Mouse (Mus musculus) forebrain, postnatal 0 days (tissue): ENCODE results near the gene Rflnb. TPM values are rescaled to one million over a fixed set of nuclear protein-coding genes. Genes with fewer than 3 reads are reported as not detected.
A peak's percentile ranks its signal among the peaks of the same experiment; 100 is the strongest.

Experiments used
- ATAC-seq: fragments of 200-750 bp; cut with Nextera tagmentation; 2 replicates; pipeline ENCODE4 v1.8.0; 2017; ENCODE audit warnings: mild to moderate bottlenecking, moderate library complexity
- DNase-seq: peaks from one replicate; pipeline ENCODE4 v3.0.0-alpha.2; 2015
- H3K27ac ChIP-seq: fragments of 300-500 bp; sonication (generic); 2 replicates; pipeline ENCODE4 v1.5.1; 2014; ENCODE audit warnings: low read depth, mild to moderate bottlenecking, antibody characterized with exemption, low read length, moderate library complexity, mixed read lengths
- H3K27me3 ChIP-seq: fragments of 300-500 bp; sonication (generic); 2 replicates; pipeline ENCODE4 v1.6.1; 2014; ENCODE audit warnings: mild to moderate bottlenecking, low read length, mixed read lengths; ENCODE audit not compliant: insufficient read depth
- H3K36me3 ChIP-seq: fragments of 300-500 bp; sonication (generic); 2 replicates; pipeline ENCODE4 v1.6.1; 2014; ENCODE audit warnings: mild to moderate bottlenecking, moderate library complexity; ENCODE audit not compliant: insufficient read depth
- H3K4me1 ChIP-seq: fragments of 300-500 bp; sonication (generic); 2 replicates; pipeline ENCODE4 v1.6.1; 2014; ENCODE audit warnings: antibody characterized with exemption; ENCODE audit not compliant: insufficient read depth
- H3K4me2 ChIP-seq: fragments of 300-500 bp; sonication (generic); 2 replicates; pipeline ENCODE4 v1.6.1; 2014; ENCODE audit warnings: low read depth, mild to moderate bottlenecking, moderate library complexity
- H3K4me3 ChIP-seq: fragments of 300-500 bp; sonication (generic); 2 replicates; pipeline ENCODE4 v1.5.1; 2014; ENCODE audit warnings: low read depth, low read length, mixed read lengths
- H3K9ac ChIP-seq: fragments of 300-500 bp; sonication (generic); 2 replicates; pipeline ENCODE4 v1.6.1; 2014; ENCODE audit warnings: mild to moderate bottlenecking
- H3K9me3 ChIP-seq: fragments of 300-500 bp; sonication (generic); 2 replicates; pipeline ENCODE4 v1.6.1; 2016; ENCODE audit warnings: low read length
- CTCF ChIP-seq: sonication (generic); IDR thresholded peaks from 2 replicates; pipeline ENCODE4 v1.5.1; 2016; ENCODE audit warnings: antibody characterized with exemption, control low read depth, low read depth
- WGBS: fragments of 180-500 bp; shearing (Covaris S2); extraction: QIAGEN DNeasy Blood & Tissue Kit; methylation state at CpG from one replicate; pipeline ENCODE4 v1.1.7; 2014; 5-methylcytosine and 5-hydroxymethylcytosine counted together
- polyA plus RNA-seq: library from polyadenylated mRNA; unstranded; fragments of >200 nt; fragmentation: Nextera tagmentation; extraction: Ambion mirVana; gene quantifications from 2 replicates; pipeline ENCODE4 v1.2.1, GENCODE M21; 2015
- total RNA-seq: library from RNA; depleted of rRNA; stranded (reverse); fragments of >200 nt; gene quantifications from 2 replicates; pipeline ENCODE4 v1.2.3, GENCODE M21; 2014

The Rflnb gene
- total and polyA plus RNA-seq, 2 experiments from 2014 or later, result 12.7 to 14.0 TPM

DNA sequence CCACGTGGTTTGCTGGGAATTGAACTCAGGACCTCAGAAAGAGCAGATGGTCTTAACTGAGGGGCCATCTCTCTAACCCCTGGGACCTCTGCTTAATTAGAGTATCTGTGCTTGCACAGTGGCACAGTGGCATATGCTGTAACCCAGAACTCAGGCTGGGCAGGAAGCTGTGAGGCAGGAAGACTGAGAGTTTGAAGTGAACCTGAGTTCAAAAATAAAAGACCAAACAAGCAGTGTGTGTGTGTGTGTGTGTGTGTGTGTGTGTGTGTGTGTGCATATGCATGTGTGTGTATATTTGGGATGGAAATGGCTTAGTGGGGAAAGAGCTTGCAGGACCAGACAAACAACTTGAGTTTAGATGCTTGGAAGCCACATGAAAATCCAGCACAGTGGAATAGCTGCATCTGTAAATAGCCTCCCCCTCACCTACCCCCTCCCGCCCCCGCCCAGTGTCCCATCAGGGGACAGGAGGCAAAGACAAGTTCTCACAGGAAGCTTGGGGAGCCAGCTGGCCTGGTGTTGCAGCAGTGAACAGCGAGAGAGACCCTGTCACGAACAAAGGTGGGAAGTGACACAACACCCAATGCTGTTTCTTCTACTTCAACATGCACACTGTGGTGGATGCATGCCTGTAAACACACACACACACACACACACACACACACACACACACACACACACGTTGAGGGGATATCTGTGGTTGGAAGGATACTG lies 10.2 kb upstream of the Rflnb start:
- no peak for TF ChIP-seq CTCF
- no peak for ATAC-seq
- no peaks in the 10 kb centered on the region for H3K9me3 ChIP-seq

DNA sequence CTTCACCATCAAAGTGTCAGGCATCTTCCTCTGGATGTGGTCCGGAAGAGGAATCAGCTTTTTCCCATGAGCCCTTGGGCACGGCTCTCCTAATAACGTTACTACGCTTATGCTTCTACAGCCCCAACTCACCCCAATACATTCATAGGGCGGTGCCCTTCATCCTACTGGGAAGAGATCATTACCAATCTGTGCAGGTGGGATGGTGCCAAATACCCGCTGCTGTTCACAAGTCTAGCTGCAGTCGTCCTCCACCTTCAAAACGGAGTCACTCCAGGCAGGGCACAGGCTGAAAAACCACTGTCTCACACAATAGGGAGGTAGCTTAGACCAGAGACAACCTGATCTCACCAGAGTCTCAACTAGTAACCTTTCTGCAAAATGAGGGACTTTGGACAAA lies 7.6 kb upstream of the Rflnb start:
- no peaks in the 10 kb centered on the region for H3K27me3 ChIP-seq
- no peaks in the 10 kb centered on the region for H3K36me3 ChIP-seq
- no peak overlapping the region for H3K4me3 ChIP-seq
- H3K27ac ChIP-seq, result no peak overlapping the region
- H3K9me3 ChIP-seq, result no peaks in the 10 kb centered on the region
- ATAC-seq (no peak), DNase-seq (no peak)
- 80% methylated on average over 8 of the region's 8 CpGs for WGBS
- H3K4me2 ChIP-seq, result no peak overlapping the region
- H3K4me1 ChIP-seq, result no peaks in the 10 kb centered on the region
- H3K9ac ChIP-seq, result no peak overlapping the region
- TF ChIP-seq CTCF, result no peak

More for the DNA sequence above, 10.2 kb upstream of the Rflnb start:
- no peaks in the 10 kb centered on the region for H3K4me1 ChIP-seq
- no peak overlapping the region for H3K9ac ChIP-seq
- no peak overlapping the region for H3K4me2 ChIP-seq
- no peak overlapping the region for H3K27ac ChIP-seq
- H3K27me3 ChIP-seq, result no peaks in the 10 kb centered on the region
- DNase-seq, result no peak
- 64% methylated on average over 6 of the region's 6 CpGs for WGBS
- no peaks in the 10 kb centered on the region for H3K36me3 ChIP-seq
- H3K4me3 ChIP-seq, result no peak overlapping the region

- no peaks in the 10 kb centered on the region for H3K4me1 ChIP-seq
- DNase-seq, result no peak
- no peaks in the 10 kb centered on the region; the same call in 1 of the 2 replicates for H3K27me3 ChIP-seq
- H3K9ac ChIP-seq, result no peak overlapping the region
- no peak for TF ChIP-seq CTCF
- no peak overlapping the region for H3K27ac ChIP-seq
- WGBS, result 79% methylated on average over 4 of the region's 4 CpGs
- ATAC-seq, result no peak
- H3K36me3 ChIP-seq, result no peaks in the 10 kb centered on the region
- no peaks in the 10 kb centered on the region for H3K9me3 ChIP-seq
- no peak overlapping the region for H3K4me2 ChIP-seq
- no peak overlapping the region for H3K4me3 ChIP-seq
Observed at GRCm38 (mm10) chr11:76033836-76034235, 6.3 kb upstream of the Rflnb start.

DNA sequence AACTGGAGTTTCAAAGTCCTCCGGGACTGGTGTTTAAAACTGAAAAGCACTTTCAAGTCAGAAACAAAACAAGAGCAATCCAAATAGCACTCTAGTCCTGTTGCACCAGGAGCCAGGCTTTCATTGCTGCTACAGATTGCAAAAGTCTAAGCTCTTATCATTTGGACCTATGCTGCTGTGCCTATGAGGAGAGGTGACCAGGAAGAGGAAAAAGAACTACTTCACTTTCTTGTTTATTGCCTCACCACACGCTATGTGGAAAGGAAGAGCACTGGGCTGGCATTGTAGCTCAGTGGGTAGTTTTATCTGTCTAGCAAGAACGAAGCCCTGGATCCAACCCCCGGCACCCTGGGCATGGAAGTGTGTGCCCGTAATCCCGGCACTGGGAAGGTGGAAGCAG lies 5.8 kb upstream of the Rflnb start:
- Histone ChIP-seq H3K27ac (no peak overlapping the region), H3K4me3 (no peak overlapping the region), H3K27me3 (no peaks in the 10 kb centered on the region; the same call in 1 of the 2 replicates), H3K9me3 (no peaks in the 10 kb centered on the region), H3K36me3 (no peaks in the 10 kb centered on the region), H3K4me1 (no peaks in the 10 kb centered on the region), H3K9ac (no peak overlapping the region), H3K4me2 (no peak overlapping the region)
- WGBS, result 85% methylated on average over 6 of the region's 6 CpGs
- DNase-seq, result no peak
- TF ChIP-seq CTCF, result no peak
- no peak for ATAC-seq

GRCm38 (mm10) chr11:76028072-76028465 lies 487 bp upstream of the Rflnb start:
- Histone ChIP-seq H3K9me3 (no peaks in the 10 kb centered on the region), H3K4me1 (no peaks in the 10 kb centered on the region), H3K4me2 (peak overlapping the region; percentile 90), H3K27me3 (peaks cover 9% of the 10 kb centered on the region), H3K9ac (peak overlapping the region; percentile 60), H3K4me3 (peak overlapping the region; percentile 52), H3K36me3 (no peaks in the 10 kb centered on the region), H3K27ac (no peak overlapping the region)
- ATAC-seq (peak; percentile 11; the same call in 1 of the 2 replicates), DNase-seq (no peak)
- WGBS, result 3% methylated on average over 12 of the region's 14 CpGs
- no peak for TF ChIP-seq CTCF

- Histone ChIP-seq H3K4me3 (peak overlapping the region; percentile 52), H3K4me1 (no peaks in the 10 kb centered on the region), H3K4me2 (peak overlapping the region; percentile 90), H3K9me3 (no peaks in the 10 kb centered on the region), H3K9ac (peak overlapping the region; percentile 60), H3K36me3 (no peaks in the 10 kb centered on the region), H3K27me3 (peaks cover 9% of the 10 kb centered on the region), H3K27ac (no peak overlapping the region)
- TF ChIP-seq CTCF, result no peak
- 5% methylated on average over 11 of the region's 14 CpGs for WGBS
- DNase-seq (peak; percentile 11), ATAC-seq (no peak; the same call in 1 of the 2 replicates)
Observed at GRCm38 (mm10) chr11:76026527-76027138, 949 bp downstream of the Rflnb start.

- WGBS, result 65% methylated on average over 7 of the region's 7 CpGs
- Histone ChIP-seq H3K27me3 (peaks cover 9% of the 10 kb centered on the region), H3K4me3 (no peak overlapping the region), H3K27ac (no peak overlapping the region), H3K4me2 (no peak overlapping the region), H3K4me1 (no peaks in the 10 kb centered on the region), H3K9me3 (no peaks in the 10 kb centered on the region), H3K9ac (no peak overlapping the region), H3K36me3 (no peaks in the 10 kb centered on the region)
- TF ChIP-seq CTCF, result no peak
- ATAC-seq, result no peak
- DNase-seq, result no peak
Observed at GRCm38 (mm10) chr11:76025080-76025583, 2.5 kb downstream of the Rflnb start.
